Mouse (Mus musculus) testis, adult 2 months (tissue): Measurements from ENCODE around the gene Vps26c. TPM values are rescaled to one million over a fixed set of nuclear protein-coding genes. Genes with fewer than 3 reads are reported as not detected.
"Not testable (repeated sequence)": the region's sequence is repeated elsewhere in the genome, so short reads cannot be mapped to it uniquely, and the experiment has no call there.

ENCODE experiments used
- H3K27ac ChIP-seq: fragments of 200-500 bp; 2 replicates; pipeline ENCODE4 v1.5.1; 2012; ENCODE audit warnings: low read depth, low read length; ENCODE audit not compliant: control insufficient read depth, insufficient read depth
- H3K27me3 ChIP-seq: fragments of 200-500 bp; 2 replicates; pipeline ENCODE4 v1.6.1; 2012; ENCODE audit warnings: mild to moderate bottlenecking, low read length, moderate library complexity; ENCODE audit not compliant: control insufficient read depth, insufficient read depth
- H3K36me3 ChIP-seq: fragments of 200-500 bp; 2 replicates; pipeline ENCODE4 v1.6.1; 2012; ENCODE audit warnings: mild to moderate bottlenecking, low read length; ENCODE audit not compliant: control insufficient read depth, insufficient read depth
- H3K4me1 ChIP-seq: fragments of 200-500 bp; 2 replicates; pipeline ENCODE4 v1.6.1; 2012; ENCODE audit warnings: low read length; ENCODE audit not compliant: control insufficient read depth, insufficient read depth
- H3K4me3 ChIP-seq: fragments of 200-500 bp; 2 replicates; pipeline ENCODE4 v1.5.1; 2012; ENCODE audit warnings: low read depth, mild to moderate bottlenecking, low read length, moderate library complexity, mixed read lengths; ENCODE audit not compliant: control insufficient read depth
- CTCF ChIP-seq: fragments of 200-500 bp; IDR thresholded peaks from 2 replicates; pipeline ENCODE4 v1.5.1; 2012; ENCODE audit warnings: low read depth, mild to moderate bottlenecking, inconsistent platforms, low read length, moderate library complexity; ENCODE audit not compliant: control insufficient read depth, insufficient read depth, insufficient replicate concordance
- POLR2A ChIP-seq: fragments of 200-500 bp; IDR thresholded peaks from 2 replicates; pipeline ENCODE4 v1.6.1; 2012; ENCODE audit warnings: low read depth, mild to moderate bottlenecking, inconsistent platforms, low read length, moderate library complexity; ENCODE audit not compliant: control insufficient read depth
- polyA plus RNA-seq: library from polyadenylated mRNA; depleted of rRNA; stranded (reverse); fragments of >200 nt; gene quantifications from 2 replicates; pipeline ENCODE4 v1.2.3, GENCODE M21; 2012

The Vps26c gene
- polyA plus RNA-seq, 1 experiment = 14.2 TPM

DNA sequence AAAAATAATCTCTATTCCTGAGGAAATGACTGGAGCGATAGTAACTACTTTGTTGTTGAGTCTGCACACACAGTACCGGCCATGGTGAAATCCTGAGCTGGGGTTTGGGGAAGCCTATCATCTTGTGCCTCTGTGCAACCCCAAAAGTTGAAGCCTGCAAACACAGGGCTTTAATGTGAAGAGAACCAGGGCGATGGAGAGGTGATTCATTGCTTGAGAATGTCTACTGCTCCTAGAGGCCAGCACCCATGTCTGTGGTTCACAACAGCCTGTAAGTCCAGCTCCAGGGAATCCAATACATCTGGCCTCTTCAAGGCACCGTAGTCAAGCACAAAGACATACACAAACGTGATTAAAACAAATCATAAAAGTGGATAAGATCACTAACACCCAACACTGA, 39.3 kb downstream of the Vps26c start:
- Histone ChIP-seq H3K4me3 (no peak overlapping the region), H3K36me3 (no peaks in the 10 kb centered on the region), H3K27ac (no peak overlapping the region), H3K4me1 (no peaks in the 10 kb centered on the region), H3K27me3 (no peaks in the 10 kb centered on the region)
- TF ChIP-seq CTCF (no peak), POLR2A (no peak)

DNA sequence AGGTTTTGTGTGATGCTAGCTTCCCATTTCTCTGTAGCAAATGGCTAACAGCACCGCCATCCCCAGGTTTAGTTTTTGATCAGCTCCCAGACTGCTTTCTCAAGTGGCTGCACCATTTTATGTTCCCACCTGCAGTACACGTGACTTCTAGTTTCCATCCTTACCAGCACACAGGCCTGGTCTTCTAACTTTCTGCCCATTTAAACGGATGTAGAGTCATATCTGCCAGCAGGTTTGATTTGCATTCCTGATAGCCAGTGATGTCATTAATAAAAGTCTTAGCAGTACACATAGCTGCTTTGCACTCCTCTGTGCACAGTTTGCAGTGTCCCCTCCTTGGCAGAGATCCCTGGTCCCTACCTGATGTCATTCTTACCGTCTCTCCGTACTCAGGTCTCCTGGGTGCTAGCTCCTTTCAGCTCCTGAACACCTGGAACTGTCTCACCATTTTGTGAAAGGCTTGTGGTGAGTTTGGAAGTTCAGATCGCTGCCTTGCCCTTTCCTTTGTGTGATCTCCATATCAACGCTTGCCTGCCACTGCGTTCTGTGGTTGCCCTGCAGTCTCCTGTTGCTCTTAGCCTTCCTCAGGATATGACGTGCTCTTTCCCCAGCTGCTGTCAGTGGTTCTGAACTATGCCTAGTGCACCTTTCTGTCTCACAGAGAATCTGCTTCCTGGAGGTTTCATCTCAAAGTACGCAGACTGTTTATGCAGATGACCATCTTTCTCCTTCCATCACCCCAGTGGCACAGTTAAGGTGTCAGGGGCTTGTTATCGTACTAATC, 41.7 kb downstream of the Vps26c start:
- Histone ChIP-seq H3K4me3 (no peak overlapping the region), H3K27ac (no peak overlapping the region), H3K36me3 (no peaks in the 10 kb centered on the region), H3K4me1 (no peaks in the 10 kb centered on the region), H3K27me3 (no peaks in the 10 kb centered on the region)
- TF ChIP-seq CTCF = no peak
- no peak for TF ChIP-seq POLR2A

DNA sequence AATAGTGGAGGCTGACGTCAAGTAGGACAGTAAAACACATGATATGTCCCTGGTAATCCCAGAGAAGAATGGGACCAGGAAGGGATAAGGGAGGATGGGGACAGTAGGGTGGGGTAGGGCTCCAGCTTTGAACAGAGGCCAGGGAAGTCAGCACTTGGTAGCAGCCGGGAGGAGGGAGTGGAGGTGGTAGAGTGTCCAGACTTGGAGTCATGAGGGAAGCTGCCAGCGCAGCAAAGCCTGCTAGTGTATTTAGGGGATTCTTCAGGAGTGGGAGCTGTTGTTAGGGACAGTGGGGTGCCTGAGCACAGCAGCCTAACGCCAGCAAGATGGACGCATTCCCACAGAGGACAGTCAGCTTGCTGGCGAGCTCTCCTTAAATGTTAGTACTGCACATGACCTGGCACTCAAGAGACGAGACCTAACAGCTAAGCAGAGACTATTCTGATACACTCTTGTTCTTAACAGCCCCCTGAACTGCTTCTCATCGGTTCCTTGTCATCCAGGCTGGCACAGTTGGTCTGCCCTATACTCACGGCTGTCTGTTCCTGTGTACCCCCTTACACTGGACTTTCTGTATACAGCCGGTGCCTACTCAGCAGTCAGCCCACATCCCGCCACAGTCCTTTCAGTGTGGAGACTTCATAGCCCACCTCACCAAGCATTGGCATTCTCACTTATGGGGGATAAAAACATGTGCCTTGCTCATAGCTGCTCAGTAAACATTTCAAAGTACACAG, 53.4 kb downstream of the Vps26c start:
- Histone ChIP-seq H3K4me1 (no peaks in the 10 kb centered on the region), H3K4me3 (no peak overlapping the region), H3K36me3 (no peaks in the 10 kb centered on the region), H3K27ac (no peak overlapping the region), H3K27me3 (no peaks in the 10 kb centered on the region)
- no peak for TF ChIP-seq CTCF
- TF ChIP-seq POLR2A = no peak

DNA sequence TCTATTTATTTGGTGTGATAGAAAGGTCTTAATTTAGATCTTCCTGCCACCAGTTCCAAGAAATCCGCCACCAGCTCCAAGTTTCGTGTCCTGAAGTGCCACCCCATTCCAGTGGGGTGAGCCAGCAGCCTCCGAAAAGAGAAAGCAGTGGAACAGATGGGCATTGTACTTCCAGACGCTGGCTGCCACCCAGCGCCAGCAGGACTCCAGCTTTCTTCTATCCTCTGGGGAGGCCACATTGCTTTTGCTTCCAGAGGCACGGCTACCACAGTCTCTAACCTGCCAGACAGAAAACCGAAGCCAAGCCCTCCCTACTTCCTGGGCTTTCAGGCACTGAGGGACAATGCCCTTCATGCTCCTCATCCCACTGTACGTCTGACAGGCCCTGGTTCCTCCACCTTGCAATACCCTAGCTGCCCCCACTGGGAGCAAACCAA, 54.1 kb downstream of the Vps26c start:
- no peaks in the 10 kb centered on the region for H3K4me1 ChIP-seq
- H3K27ac ChIP-seq = no peak overlapping the region
- no peak overlapping the region for H3K4me3 ChIP-seq
- H3K36me3 ChIP-seq = no peaks in the 10 kb centered on the region; the same call in 1 of the 2 replicates
- TF ChIP-seq POLR2A (no peak), CTCF (no peak)
- H3K27me3 ChIP-seq = no peaks in the 10 kb centered on the region

DNA sequence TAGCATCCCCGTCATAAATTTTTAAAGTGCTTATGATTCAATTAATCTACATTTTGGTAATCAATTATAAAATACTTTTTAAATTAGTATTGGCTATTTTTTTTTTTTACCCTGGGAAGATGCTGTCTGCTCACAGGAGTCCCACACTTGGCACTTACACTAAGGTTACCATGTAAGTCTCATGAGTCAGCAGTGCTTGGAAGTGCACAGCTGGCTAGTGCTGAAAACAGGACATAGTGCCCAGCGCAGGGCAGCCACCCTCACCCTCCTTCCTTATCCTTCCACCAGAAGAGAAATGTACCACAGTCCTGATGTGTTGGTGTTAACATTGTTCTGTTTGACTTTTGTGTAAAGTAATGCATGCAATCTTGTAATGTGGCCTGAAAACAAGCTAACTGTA, 58.2 kb downstream of the Vps26c start:
- H3K4me3 ChIP-seq = no peak overlapping the region
- no peaks in the 10 kb centered on the region for H3K4me1 ChIP-seq
- H3K36me3 ChIP-seq = no peaks in the 10 kb centered on the region; the same call in none of the 2 replicates
- H3K27me3 ChIP-seq = no peaks in the 10 kb centered on the region
- no peak overlapping the region for H3K27ac ChIP-seq
- no peak for TF ChIP-seq CTCF
- TF ChIP-seq POLR2A = no peak

DNA sequence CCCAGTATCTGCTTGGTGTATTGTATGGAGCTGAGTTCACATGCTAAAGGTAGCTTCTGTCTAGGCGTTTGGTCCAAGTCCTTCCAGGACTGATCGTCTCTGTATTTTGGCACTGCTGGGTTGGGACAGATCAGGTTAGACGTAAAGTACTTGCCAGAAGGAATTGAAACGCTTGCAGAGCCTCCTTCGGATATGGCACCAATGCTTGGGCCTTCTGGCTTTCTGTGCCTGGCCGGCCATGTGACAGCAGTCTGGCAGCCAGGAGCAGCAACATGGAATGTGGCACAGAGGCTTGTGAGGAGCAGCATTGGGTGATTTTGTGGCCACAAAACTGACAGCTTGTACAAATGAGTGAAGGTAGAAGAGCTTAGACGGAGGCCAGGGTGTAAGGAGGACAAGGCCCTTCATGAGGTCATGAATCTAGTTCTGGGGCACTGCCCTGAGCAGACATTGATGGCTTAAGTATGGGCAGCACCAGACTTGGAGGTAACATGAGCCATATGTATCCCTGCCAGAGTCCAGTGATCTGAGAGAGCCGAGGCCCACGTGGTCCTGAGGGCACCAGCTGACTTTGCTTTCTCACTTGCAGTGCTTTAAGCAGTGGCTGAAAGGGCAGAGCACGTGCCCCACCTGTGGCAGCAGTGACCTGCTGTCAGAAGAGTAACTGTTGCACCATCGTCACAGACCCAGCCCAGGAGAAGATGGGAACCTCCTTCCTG, 59.1 kb downstream of the Vps26c start:
- H3K27me3 ChIP-seq = no peaks in the 10 kb centered on the region
- H3K4me3 ChIP-seq = no peak overlapping the region
- no peak overlapping the region for H3K27ac ChIP-seq
- H3K36me3 ChIP-seq = no peaks in the 10 kb centered on the region; the same call in none of the 2 replicates
- no peak for TF ChIP-seq POLR2A
- no peak for TF ChIP-seq CTCF
- no peaks in the 10 kb centered on the region for H3K4me1 ChIP-seq

DNA sequence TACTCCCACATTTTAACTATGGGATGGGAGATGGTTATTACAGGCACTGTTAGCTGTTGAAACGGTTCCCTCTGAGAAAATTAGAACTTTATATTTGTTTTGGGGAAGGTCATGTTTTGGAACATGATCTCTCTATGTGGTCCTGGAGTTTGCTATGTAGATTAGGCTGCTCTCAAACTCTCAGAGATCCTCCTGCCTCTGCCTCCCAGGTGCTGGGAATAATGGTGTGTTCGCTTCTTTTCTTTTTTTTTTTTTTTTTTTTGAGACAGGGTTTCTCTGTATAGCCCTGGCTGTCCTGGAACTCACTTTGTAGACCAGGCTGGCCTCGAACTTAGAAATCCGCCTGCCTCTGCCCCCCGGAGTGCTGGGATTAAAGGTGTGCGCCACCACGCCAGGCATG, 60.3 kb downstream of the Vps26c start:
- H3K27me3 ChIP-seq, H3K4me3 ChIP-seq, H3K36me3 ChIP-seq, H3K4me1 ChIP-seq, H3K27ac ChIP-seq: not testable (repeated sequence)
